Mouse (Mus musculus): ENCODE data around the gene Enkd1.
A peak's percentile ranks its signal among the peaks of the same experiment; 100 is the strongest.

Enkd1 gene

DNA sequence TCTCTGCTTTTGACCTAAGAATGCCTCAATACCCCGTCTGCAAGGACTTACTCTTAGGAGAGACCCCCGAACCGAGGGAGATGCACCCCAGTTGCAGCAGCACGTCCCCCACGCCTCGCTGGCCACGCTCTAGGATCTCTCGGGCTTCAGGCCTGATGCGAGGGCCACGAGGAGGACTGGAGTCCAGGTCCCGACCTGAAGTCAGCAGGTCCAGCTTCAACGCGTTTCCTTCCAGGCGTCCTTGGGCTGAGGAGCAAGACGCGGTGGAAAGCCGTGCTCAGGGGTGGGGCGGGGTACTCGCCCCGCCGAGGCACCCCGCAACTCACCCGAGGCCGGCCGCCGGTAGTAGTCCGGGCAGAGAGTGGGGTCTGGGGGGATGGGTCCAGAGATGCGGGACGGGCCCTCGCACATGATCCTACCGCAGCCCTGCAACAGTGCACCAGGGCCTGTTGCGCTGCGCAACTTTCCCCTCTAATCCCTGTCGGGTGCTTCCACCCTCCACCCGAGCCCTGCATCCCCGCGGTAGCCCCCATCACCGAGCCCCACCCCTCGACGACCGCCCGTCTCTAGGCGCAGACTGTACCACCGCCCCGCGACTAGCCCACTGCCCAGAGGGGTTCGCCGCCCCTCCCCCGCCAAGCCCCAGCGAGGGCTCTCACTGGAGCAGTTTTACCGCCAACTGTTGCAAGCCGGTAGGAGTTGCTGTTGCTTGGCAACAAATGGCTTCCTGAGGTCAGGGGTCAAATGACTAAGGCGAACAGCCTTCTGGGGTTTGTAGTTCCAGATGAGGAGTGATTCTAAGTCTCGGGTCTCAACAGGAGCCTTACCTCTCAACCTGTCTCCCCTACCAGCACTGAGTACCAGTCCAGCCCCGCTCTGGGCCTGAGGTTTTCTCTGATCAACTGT lies at the start of gene Enkd1, which contains the start of gene 4933405L10Rik:
Enkd1 (minus strand) TSS at position 713 of the 906 bp plus-strand sequence.
4933405L10Rik (plus strand) TSS at position 158 of the 906 bp plus-strand sequence.
- peak; percentile 91 for DNase-seq (ENCODE audit: low read depth, low spot score)

DNA sequence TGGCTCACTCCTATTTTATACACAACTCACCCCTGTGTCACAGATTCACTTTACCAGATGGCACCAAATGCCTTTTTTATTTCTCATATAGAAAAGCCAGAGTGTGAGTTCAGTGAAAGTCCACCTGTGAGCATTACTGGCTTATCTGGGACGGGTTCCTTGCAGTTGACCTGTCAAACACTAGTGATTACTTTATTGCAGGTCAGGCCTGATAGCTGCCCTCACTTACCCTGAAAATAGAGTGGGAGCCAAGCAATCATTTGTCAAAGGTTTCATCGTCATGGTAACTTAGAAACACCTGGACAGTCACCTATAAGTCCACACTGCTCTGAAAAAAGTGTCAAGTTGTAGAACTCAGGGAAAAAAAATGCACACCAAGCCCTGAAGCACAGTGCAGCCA lies 46.7 kb upstream of the Enkd1 start:
- no peak for DNase-seq (ENCODE audit: low read depth, low spot score)

DNA sequence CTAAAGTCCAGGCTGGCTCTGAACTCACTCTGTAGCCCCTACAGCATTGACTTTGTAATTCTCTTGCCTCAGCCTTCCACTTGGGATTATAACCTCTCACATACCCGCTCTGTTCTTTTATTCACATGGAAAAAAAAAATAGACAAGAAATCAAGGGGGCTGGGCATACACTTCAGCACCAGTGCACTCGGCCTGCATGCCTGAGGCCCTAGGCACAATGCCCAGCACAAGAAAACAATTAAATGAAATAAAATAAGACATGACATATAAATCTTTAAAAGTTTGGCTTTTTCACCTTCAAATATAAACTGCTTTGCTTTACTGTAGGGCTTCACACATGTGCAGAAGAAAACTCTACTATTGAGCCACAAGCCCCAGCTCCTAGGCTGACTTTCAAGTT lies 45.9 kb upstream of the Enkd1 start:
- DNase-seq (ENCODE audit: low read depth, low spot score), result no peak

DNA sequence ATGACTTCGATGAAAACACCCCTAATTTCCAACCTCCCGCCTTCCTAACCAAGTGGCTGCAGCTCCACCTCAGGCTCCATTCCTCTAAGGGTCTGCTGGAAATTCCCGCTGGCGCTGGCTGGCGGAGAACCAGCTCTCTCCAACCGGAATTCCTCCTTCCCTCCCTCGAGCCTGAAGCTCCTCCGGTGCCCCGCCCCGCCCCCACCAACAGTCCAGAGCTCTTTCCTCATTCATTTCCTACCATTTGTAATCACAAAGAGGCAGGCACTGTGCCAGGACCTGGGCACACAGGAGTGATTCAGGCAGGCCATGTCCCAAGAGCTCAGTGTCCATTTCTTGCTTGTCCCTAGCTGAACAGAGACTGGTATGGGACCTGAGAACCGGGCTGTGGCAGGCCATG lies 42.6 kb upstream of the Enkd1 start:
- no peak for DNase-seq (ENCODE audit: low read depth, low spot score)

DNA sequence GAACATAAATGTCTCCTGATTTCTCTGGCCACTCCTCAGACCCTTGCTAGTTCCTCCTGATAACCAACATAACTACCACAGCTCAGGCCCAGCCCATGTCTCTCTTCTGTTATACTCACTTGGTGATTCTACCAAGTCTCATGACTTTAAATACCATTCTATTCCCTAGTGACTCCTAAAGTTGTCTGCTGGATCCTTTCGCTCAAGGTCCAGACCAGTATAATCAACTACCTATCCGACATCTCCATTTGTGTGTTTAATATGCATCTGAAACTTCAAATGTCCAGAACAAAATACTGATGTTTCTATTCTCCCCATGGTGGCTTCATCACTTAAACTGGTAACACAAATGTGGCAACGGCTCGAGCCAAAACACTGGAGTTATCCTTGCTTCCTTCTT lies 35.3 kb upstream of the Enkd1 start:
- DNase-seq (ENCODE audit: low read depth, low spot score), result no peak

DNA sequence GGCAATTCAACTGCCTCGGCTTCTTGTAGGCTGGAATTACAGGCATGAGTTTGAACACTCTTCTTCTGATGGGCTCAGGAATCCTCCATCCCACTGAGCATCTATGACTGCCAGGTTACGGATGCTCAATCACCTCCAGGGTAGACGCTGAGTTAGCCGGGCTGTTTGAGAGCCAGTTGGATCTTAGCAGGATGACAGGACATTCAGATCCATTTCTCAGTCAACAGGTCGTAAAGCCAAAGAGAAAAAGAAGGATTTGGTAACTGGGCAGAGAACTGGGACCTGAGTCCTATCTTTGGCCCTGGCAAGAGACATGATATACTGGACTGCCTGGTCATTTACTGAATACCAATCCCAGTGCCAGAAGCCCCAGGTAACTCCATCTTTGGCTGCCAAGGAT lies 31.2 kb upstream of the Enkd1 start:
- no peak for DNase-seq (ENCODE audit: low read depth, low spot score)

DNA sequence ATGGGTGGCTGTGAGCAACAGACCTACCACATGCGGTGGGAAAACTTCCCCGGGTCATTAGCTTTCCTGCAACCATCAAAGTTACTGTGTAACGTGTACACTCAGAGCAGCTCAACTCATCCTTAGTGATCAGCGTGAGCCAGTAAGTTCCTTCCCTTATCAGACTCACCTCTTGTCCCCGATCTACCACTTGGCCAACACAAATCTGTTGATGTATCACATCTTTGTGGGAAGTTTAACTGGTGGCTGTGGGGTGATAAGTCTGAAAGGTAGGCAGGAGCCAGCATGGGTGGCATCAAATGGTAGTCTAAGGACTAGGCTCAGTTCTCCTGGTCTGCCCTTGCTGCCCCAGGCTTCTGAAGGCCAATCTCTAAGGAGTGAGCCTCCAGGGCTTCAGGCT lies 24.2 kb upstream of the Enkd1 start:
- no peak for DNase-seq (ENCODE audit: low read depth, low spot score)

DNA sequence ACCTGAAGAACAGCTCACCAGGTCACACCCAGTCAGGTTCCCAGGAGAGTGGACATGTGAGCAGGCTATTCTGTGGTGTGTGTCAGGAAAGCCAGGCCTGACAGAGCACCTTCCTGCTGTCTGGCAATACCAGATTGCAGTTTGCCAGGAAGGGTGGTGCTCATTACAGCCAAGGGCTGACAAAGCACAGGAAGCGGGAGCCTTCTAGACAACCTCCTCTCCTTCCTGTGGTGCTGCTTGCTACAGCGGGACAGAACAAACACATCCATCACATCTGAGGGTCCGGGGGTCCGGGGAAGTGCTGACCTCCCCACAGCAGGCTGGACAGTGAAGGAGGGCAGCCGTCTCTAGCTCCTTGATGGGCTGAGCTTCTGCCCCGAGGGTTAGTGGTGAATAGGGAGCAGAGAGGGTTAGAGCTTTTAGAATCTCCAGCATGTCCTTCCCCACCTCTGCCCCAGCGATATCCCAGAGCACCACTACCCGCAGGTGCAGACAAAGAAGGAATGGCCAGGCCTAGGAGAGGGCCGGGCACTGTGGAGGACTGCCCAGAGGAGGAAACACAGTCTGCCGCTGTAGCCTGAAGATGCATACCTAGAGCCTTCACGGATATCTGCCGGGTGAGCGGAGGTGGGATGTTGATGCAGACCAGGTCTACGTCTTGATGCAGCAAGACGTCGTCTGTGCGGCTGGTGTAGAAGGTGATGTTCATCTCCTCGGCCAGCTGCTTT lies 19.6 kb upstream of the Enkd1 start:
- DNase-seq (ENCODE audit: low read depth, low spot score), result no peak

DNA sequence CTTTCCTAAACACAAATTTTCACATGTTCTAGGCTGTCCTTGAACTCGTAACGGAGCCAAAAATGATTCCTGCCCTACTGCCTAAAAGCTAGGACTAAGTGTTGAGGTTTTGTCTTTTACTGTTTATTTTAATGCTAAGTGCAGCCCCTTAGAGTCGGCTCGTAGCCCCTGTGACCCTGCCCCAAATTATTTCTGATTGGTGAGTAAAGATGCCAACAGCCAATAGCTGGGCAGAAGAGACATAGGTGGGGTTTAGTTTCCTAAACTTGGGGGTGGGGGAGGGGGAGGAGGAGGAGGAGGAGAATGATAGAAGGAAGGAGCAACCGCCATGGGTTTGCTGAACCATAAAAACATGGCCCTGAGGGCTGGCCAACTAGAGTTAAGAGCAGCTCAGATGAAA lies 17.7 kb upstream of the Enkd1 start:
- DNase-seq (ENCODE audit: low read depth, low spot score), result no peak

DNA sequence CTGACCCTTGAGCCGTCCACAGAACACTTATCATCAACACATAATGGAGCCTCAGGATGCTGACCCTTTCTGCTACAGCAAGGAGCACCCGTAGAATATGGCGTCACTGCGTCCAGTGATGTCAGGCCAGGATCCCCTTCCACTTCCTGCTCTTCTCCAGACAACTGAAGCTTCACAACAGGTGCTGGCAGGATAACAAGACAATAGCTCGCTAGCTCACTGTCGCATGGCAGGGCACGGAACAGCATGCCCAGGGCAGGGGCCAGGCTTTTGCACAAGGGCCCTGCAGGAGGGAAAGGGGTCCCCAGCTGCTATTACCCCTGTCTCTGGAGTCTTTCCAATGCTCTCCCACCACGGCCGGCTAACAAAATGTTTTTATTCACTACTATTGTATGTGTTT lies 14.9 kb upstream of the Enkd1 start:
- DNase-seq (ENCODE audit: low read depth, low spot score), result no peak

DNA sequence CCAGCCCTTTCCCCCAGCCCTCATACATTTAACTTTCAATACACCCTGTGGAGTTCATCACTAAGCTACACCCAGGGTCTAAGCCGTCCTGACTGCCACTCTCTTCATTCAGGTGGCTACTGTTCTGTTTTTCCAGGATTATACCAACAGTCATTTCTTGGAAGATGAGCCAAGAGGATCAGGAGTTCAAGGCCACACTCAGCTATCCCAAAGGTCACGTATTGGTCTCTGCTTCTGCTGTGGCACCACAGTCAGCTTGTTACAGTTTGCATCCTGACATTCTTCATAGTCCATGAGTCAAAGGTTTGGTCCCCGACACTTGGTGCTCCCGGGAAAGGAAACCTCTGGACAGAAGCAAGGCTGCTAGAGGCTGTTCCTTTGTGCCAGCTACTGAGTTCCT lies 11.6 kb upstream of the Enkd1 start:
- DNase-seq (ENCODE audit: low read depth, low spot score), result no peak

DNA sequence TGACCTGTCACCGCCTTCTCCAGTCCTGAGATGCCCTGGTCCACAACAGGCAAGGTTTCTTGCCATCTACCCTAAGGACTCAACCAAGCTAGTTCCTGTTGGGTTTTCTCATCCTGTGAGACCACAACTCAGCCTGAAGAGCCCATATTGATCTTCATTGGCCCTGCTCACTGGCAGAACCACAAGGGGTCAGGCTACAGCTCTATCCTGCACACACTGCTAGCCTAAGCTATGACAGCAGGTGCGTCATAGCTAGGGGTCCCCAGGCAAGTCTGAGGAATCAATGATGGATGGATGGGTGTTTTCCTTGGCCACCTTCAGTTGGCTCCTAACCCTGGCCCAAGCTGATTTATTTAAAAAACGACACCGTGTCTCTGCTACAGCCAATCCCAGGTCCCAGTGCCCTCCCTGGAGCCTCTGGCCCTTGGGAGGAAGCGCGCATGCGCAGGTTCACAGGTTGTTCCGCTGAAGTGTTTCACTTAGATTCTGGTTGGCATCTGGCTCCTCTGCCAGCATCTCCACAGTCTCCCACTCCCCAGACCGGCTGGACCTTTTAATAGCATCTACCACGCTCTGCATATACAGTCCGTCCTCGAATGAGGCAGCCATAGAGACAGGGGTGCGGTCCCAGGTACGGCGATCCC lies 8.4 kb upstream of the Enkd1 start:
- DNase-seq (ENCODE audit: low read depth, low spot score), result no peak

DNA sequence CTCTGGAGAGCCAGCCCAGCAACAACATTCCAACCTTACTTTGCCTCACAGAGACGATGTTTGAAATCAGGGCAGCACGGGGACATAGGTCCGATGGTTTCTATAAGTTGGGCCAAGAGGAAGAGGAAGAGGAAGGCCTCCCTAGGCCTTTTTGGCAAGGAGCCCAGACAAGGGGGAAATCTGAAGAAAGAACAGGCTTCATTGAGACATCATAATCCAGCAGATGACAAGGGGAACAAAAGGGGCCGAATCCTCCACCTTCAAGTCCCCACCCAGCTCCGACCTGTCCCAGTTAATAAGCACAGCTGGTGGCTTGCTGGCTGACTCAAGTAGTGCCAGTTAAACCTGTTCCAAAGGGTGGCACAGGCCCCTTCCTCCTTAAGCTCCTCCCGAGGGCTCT lies 7.0 kb upstream of the Enkd1 start:
- no peak for DNase-seq (ENCODE audit: low read depth, low spot score)

DNA sequence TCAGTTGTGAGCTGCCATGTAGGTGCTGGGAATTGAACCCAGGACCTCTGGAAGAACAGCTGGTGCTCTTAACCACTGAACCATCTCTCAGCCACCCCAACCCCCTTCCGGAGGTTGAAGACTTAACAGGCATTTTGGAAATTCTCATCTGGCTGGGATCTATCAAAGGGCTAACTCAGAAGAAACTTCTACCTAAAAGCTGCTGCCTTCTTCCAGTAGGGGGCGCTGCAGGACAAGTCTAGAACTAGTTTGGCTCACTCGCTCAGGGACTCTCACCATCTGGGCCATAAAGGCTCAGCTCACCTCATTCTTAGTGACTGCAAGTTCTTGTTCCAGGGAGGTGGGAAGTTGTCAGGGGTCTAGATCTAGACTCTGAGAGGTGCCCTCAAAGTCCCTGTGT lies 6.1 kb upstream of the Enkd1 start:
- peak; percentile 85 for DNase-seq (ENCODE audit: low read depth, low spot score)

DNA sequence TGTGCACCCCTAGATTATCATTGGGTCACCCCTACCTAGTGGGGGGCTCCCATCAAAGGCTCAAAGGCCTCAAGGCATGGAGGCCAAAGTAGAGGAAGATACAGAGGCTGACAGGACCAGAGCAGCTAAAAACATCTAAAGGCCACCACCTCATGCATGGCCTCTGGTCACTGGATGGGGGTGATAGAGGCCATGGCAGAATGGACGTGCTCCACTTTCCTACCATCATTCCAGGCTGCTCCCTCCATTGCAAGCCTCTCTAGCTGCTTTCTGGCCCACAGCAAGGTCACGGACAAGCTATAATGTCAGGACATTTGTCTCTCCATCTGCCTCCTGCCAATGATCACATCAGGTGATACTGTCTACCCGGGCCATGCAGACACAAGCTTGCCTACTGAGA lies 4.3 kb upstream of the Enkd1 start:
- no peak for DNase-seq (ENCODE audit: low read depth, low spot score)

DNA sequence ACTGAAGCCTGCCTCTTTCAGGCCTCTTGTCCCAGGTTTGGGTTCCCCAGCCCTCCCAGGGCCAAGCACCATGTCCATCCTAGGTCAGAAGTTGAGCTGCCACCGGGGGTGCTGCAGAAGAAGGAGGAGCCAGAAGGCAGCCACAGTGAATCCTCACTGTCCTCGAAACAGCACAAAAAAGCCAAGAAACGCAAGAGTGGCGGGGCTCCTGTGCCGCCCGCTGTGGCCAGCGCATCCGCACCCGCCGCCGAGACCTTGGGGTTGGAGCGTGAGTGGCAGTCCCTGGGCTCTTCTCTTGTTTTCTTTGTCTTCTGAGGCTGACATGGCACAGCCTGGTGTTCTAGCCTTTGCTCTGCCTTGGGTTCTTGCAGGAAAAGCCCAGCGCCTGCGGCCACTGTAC lies 1.3 kb upstream of the Enkd1 start:
- no peak for DNase-seq (ENCODE audit: low read depth, low spot score)

DNA sequence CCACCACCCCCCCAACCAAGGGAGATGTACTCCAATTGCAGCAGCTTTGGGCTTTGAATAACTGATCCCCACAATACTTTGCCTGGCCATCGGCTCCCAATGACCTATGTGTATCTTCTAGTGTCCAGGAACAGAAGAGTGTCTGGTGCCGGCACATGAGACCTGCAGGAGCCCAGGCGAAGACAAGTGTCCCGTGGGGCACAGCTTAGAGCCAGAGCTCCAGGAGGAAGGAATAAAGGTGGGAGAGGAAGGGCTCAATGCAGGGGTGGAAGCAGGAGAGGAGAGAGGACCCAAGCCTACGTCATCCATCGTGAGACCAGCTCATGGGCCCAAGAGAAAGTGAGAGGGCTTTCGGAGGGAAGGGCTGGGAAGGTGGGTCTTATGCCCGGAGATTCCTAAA lies 665 bp upstream of the Enkd1 start:
- DNase-seq (ENCODE audit: low read depth, low spot score), result no peak

DNA sequence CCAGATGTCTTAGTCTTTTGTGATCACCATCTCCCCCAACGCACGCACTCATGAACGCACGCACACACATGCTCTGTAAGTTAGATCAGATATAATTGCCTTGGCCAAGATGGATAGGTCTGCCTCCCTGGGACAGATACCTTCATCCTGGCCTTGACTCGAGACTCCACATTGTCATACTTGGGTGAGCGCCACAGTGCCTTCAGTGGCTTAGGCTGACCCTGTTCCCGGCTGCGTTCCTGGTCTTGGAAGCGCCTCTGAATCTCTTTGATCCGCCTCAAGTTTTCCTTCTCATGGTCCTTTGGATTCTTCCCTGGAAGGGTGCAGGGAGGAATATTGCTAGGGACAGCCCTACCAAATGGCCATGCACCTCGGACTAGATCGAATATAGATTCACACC lies 1.6 kb downstream of the Enkd1 start:
- DNase-seq (ENCODE audit: low read depth, low spot score), result no peak

DNA sequence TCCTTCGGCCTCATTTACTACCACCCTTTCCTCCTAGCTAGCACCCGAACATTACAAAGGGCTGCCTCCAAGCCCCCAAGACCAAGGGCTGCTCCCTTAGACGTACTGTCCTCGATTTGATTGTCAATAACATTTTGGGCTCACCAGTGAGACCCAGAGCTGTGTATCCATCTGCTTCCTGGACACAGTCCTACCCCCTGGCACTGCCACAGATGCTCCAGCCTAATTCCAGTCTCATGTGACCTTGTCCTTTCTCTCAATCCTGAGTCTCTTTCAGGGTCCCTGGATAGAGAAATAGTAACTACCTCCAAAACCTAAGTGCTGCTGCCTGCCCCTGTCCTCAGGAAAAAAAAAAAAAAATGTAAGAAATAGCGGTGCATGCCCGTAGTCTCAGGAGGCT lies 3.1 kb downstream of the Enkd1 start:
- DNase-seq (ENCODE audit: low read depth, low spot score), result no peak

DNA sequence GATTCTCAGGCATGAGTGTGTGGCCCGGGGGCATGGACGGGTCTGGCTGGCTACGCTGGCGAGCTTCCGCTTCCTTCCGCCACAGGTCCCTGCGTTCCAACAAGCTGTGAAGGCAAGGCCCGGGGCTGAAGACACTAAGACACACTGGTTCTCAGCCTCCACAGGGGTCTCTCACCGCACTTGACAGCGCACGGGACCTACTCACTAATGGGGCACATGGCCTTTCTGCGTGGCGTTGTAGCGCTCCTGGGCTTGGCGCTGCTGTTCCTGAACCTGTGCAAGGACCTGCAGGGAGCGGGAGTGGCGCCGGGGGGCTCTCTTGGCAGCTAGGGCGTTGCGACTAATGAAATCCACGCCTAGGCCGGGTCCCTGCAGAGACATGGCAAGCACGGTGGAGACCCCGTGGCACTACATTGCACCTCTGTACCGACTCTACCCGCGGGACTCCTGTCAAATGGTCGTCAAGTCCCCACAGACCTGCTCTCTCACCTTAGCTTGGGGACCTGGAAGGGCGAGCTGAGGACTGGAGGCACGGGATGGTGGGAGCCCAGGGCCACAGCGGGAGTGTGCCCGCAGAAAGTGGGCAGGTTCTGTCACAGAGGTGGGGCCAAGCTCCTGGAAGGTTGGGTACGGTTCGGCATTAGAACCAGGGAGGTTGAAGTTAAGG lies 3.7 kb downstream of the Enkd1 start:
- DNase-seq (ENCODE audit: low read depth, low spot score), result no peak

DNA sequence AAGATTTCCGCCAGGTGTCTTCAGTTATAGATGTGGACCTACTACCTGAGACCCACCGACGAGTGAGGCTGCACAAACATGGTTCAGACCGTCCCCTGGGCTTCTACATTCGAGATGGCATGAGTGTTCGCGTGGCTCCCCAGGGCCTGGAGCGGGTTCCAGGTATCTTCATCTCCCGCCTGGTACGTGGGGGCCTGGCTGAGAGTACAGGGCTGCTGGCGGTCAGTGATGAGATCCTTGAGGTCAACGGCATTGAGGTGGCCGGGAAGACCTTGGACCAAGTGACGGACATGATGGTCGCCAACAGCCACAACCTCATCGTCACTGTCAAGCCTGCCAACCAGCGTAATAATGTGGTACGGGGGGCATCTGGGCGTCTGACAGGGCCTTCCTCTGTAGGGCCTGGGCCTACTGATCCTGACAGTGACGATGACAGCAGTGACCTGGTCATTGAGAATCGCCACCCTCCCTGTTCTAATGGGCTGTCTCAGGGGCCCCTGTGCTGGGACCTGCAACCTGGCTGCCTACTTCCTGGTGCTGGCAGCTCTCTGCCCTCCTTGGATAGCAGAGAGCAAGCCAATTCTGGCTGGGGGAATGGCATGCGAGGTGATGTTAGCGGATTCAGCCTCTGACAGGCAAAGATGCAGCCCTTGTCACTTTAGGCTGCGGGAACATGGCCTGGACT lies 5.1 kb downstream of the Enkd1 start:
- DNase-seq (ENCODE audit: low read depth, low spot score), result no peak

Measured in A20 (cell line).